Mouse (Mus musculus) liver, adult 2 months (tissue): ENCODE data around the gene Mdc1. TPM values are rescaled to one million over a fixed set of nuclear protein-coding genes. Genes with fewer than 3 reads are reported as not detected.

Experiments used
- DNase-seq: peaks from one replicate; pipeline ENCODE4 v3.0.0-alpha.2; 2011; ENCODE audit warnings: low read depth, low spot score; ENCODE audit errors: extremely low read depth
- H3K27ac ChIP-seq: fragments of 200-500 bp; replicated peaks from 2 replicates; pipeline ENCODE4 v1.5.1; 2012; ENCODE audit warnings: low read depth, mild to moderate bottlenecking, control low read depth, inconsistent platforms, low read length; ENCODE audit not compliant: insufficient read depth
- H3K27me3 ChIP-seq: fragments of 200-500 bp; 2 replicates; pipeline ENCODE4 v1.6.1; 2012; ENCODE audit warnings: mild to moderate bottlenecking, moderate library complexity, low read length, inconsistent platforms; ENCODE audit not compliant: control insufficient read depth, insufficient read depth
- H3K36me3 ChIP-seq: fragments of 200-500 bp; 2 replicates; pipeline ENCODE4 v1.6.1; 2012; ENCODE audit warnings: low read length, inconsistent platforms; ENCODE audit not compliant: control insufficient read depth, insufficient read depth
- H3K4me1 ChIP-seq: fragments of 200-500 bp; 2 replicates; pipeline ENCODE4 v1.6.1; 2011; ENCODE audit warnings: low read length; ENCODE audit not compliant: control insufficient read depth, insufficient read depth
- H3K4me3 ChIP-seq: fragments of 200-500 bp; 2 replicates; pipeline ENCODE4 v1.5.1; 2011; ENCODE audit warnings: low read depth, mild to moderate bottlenecking, control low read depth, low read length, moderate library complexity; ENCODE audit not compliant: insufficient read depth
- H3K79me2 ChIP-seq: fragments of 200-500 bp; 2 replicates; pipeline ENCODE4 v1.6.1; 2012; ENCODE audit warnings: inconsistent platforms, mild to moderate bottlenecking, low read length, moderate library complexity; ENCODE audit not compliant: control insufficient read depth, insufficient read depth
- H3K9ac ChIP-seq: fragments of 200-500 bp; 2 replicates; pipeline ENCODE4 v1.6.1; 2012; ENCODE audit warnings: low read depth, mild to moderate bottlenecking, control low read depth, inconsistent platforms, low read length
- CTCF ChIP-seq: fragments of 200-500 bp; IDR thresholded peaks from 2 replicates; pipeline ENCODE4 v1.5.1; 2011; ENCODE audit warnings: low read depth, low read length, control low read depth
- POLR2A ChIP-seq: fragments of 200-500 bp; IDR thresholded peaks from 2 replicates; pipeline ENCODE4 v1.6.1; 2011; ENCODE audit warnings: low read length, control low read depth; ENCODE audit not compliant: insufficient read depth; ENCODE audit errors: extremely low read depth
- WGBS: fragments of 180-500 bp; shearing (Covaris S2); methylation state at CpG from one replicate; pipeline ENCODE4 v1.1.7; 2018; 5-methylcytosine and 5-hydroxymethylcytosine counted together
- polyA plus RNA-seq: library from polyadenylated mRNA; depleted of rRNA; stranded (reverse); fragments of >200 nt; gene quantifications from 2 replicates; pipeline ENCODE4 v1.2.3, GENCODE M21; 2012; rRNA removed
- total RNA-seq: library from RNA; depleted of rRNA; stranded (reverse); fragments of >200 nt; gene quantifications from 2 replicates; pipeline ENCODE4 v1.2.3, GENCODE M21; 2014; rRNA removed

Gene Mdc1
- total and polyA plus RNA-seq, 2 experiments: 2.4 to 3.0 TPM

DNA sequence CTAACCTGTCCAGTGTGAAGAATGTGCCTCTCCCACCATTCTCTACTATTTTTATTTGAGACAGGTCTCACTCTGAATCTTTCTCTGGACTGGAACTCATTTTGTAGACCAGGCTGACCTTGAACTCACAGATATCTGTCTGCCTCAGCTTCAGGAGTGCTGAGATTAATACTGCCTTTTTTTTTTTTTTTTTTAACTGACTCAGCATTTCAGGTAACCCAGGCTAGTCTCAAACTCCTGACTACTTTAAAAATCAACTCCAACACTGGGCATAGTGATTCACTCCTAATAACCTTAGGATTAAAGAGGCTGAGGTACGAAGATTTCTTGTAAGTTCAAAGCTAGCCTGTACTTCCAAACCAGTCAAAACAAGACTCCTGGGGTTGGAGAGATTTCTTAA lies 64.3 kb downstream of the Mdc1 start:
- Histone ChIP-seq H3K79me2 (peaks cover 2% of the 10 kb centered on the region; the same call in 1 of the 2 replicates), H3K36me3 (peaks cover 7% of the 10 kb centered on the region), H3K9ac (no peak overlapping the region), H3K27ac (no peak overlapping the region), H3K4me3 (no peak overlapping the region), H3K4me1 (peaks cover 4% of the 10 kb centered on the region), H3K27me3 (no peaks in the 10 kb centered on the region)
- DNase-seq: no peak
- no peak for TF ChIP-seq POLR2A
- TF ChIP-seq CTCF: no peak
- 93% methylated on average over 1 of the region's 1 CpGs for WGBS

- no peaks in the 10 kb centered on the region for H3K79me2 ChIP-seq
- H3K4me1 ChIP-seq: peaks cover 4% of the 10 kb centered on the region
- TF ChIP-seq POLR2A: no peak
- TF ChIP-seq CTCF: 0 out of 2 replicates have a peak, but pooled peaks have one; percentile 4
- peaks cover 10% of the 10 kb centered on the region for H3K36me3 ChIP-seq
- H3K4me3 ChIP-seq: no peak overlapping the region
- H3K27me3 ChIP-seq: no peaks in the 10 kb centered on the region
- no peak for DNase-seq
- no peak overlapping the region for H3K27ac ChIP-seq
- 73% methylated on average over 2 of the region's 2 CpGs for WGBS
- H3K9ac ChIP-seq: no peak overlapping the region
Measured at GRCm38 (mm10) chr17:35907609-35908008, 66.3 kb downstream of the Mdc1 start.

Other genes with a start within 250 kb of the Mdc1 start
- not detected in 2 replicates for gene Sfta2, start 240.0 kb upstream of the Mdc1 start, total RNA-seq
- not detected in 2 replicates for gene Sfta2, start 240.0 kb upstream of the Mdc1 start, polyA plus RNA-seq
- gene Gm9573, start 214.9 kb upstream of the Mdc1 start, total RNA-seq: not detected in 2 replicates
- not detected in 2 replicates for gene Gm9573, start 214.9 kb upstream of the Mdc1 start, polyA plus RNA-seq
- gene Mucl3, start 197.8 kb upstream of the Mdc1 start, total RNA-seq: not detected in 2 replicates
- not detected in 2 replicates for gene Mucl3, start 197.8 kb upstream of the Mdc1 start, polyA plus RNA-seq
- 6.6 and 11.1 TPM in 2 replicates for gene Vars2, start 173.9 kb upstream of the Mdc1 start, total RNA-seq
- gene Vars2, start 173.9 kb upstream of the Mdc1 start, polyA plus RNA-seq: 22.6 and 29.6 TPM in 2 replicates
- gene Gtf2h4, start 167.8 kb upstream of the Mdc1 start, total RNA-seq: 16.4 and 17.4 TPM in 2 replicates
- gene Gtf2h4, start 167.8 kb upstream of the Mdc1 start, polyA plus RNA-seq: 24.8 and 29.8 TPM in 2 replicates
- gene Ddr1, start 136.9 kb upstream of the Mdc1 start, total RNA-seq: 0.55 and 1.4 TPM in 2 replicates
- gene Ddr1, start 136.9 kb upstream of the Mdc1 start, polyA plus RNA-seq: 0.98 and 1.5 TPM in 2 replicates
- gene Ier3, start 19.8 kb upstream of the Mdc1 start, total RNA-seq: 0.92 and 0.94 TPM in 2 replicates
- gene Ier3, start 19.8 kb upstream of the Mdc1 start, polyA plus RNA-seq: 0.91 and 1.6 TPM in 2 replicates
- 18.0 and 19.5 TPM in 2 replicates for gene Flot1, start 18.3 kb upstream of the Mdc1 start, total RNA-seq
- gene Flot1, start 18.3 kb upstream of the Mdc1 start, polyA plus RNA-seq: 19.6 and 26.7 TPM in 2 replicates
- 37.5 and 67.3 TPM in 2 replicates for gene Tubb5, start 3.2 kb upstream of the Mdc1 start, total RNA-seq
- gene Tubb5, start 3.2 kb upstream of the Mdc1 start, polyA plus RNA-seq: 56.4 and 62.2 TPM in 2 replicates
- gene Nrm, start 19.8 kb downstream of the Mdc1 start, total RNA-seq: 0.18 and 2.4 TPM in 2 replicates
- gene Nrm, start 19.8 kb downstream of the Mdc1 start, polyA plus RNA-seq: 1.4 and 2.4 TPM in 2 replicates
- 2.0 and 3.8 TPM in 2 replicates for gene Ppp1r18, start 24.1 kb downstream of the Mdc1 start, total RNA-seq
- 4.7 and 5.5 TPM in 2 replicates for gene Ppp1r18, start 24.1 kb downstream of the Mdc1 start, polyA plus RNA-seq
- 18.5 and 25.8 TPM in 2 replicates for gene Dhx16, start 38.3 kb downstream of the Mdc1 start, total RNA-seq
- gene Dhx16, start 38.3 kb downstream of the Mdc1 start, polyA plus RNA-seq: 41.4 and 52.2 TPM in 2 replicates
- gene 2310061I04Rik, start 55.9 kb downstream of the Mdc1 start, total RNA-seq: 4.9 and 7.0 TPM in 2 replicates
- gene 2310061I04Rik, start 55.9 kb downstream of the Mdc1 start, polyA plus RNA-seq: 35.3 and 37.4 TPM in 2 replicates
- gene Atat1, start 68.6 kb downstream of the Mdc1 start, total RNA-seq: 12.1 and 12.8 TPM in 2 replicates
- gene Atat1, start 68.6 kb downstream of the Mdc1 start, polyA plus RNA-seq: 37.4 and 47.5 TPM in 2 replicates
- 41.1 and 58.7 TPM in 2 replicates for gene Mrps18b, start 74.9 kb downstream of the Mdc1 start, total RNA-seq
- gene Mrps18b, start 74.9 kb downstream of the Mdc1 start, polyA plus RNA-seq: 89.5 and 106 TPM in 2 replicates
- gene Ppp1r10, start 74.9 kb downstream of the Mdc1 start, total RNA-seq: 14.6 and 14.7 TPM in 2 replicates
- gene Ppp1r10, start 74.9 kb downstream of the Mdc1 start, polyA plus RNA-seq: 15.8 and 30.0 TPM in 2 replicates
- gene Abcf1, start 128.2 kb downstream of the Mdc1 start, total RNA-seq: 24.1 and 24.6 TPM in 2 replicates
- gene Abcf1, start 128.2 kb downstream of the Mdc1 start, polyA plus RNA-seq: 41.1 and 43.2 TPM in 2 replicates
- 8.8 and 9.3 TPM in 2 replicates for gene Gnl1, start 138.3 kb downstream of the Mdc1 start, total RNA-seq
- gene Gnl1, start 138.3 kb downstream of the Mdc1 start, polyA plus RNA-seq: 8.4 and 8.9 TPM in 2 replicates
- gene Prr3, start 138.7 kb downstream of the Mdc1 start, total RNA-seq: 1.8 and 2.9 TPM in 2 replicates
- 5.0 and 8.3 TPM in 2 replicates for gene Prr3, start 138.7 kb downstream of the Mdc1 start, polyA plus RNA-seq
- 4.9 and 5.3 TPM in 2 replicates for gene H2-T24, start 179.0 kb downstream of the Mdc1 start, total RNA-seq
- 1.9 and 2.1 TPM in 2 replicates for gene H2-T24, start 179.0 kb downstream of the Mdc1 start, polyA plus RNA-seq
- gene H2-T23, start 191.3 kb downstream of the Mdc1 start, total RNA-seq: 291 and 323 TPM in 2 replicates
- gene H2-T23, start 191.3 kb downstream of the Mdc1 start, polyA plus RNA-seq: 423 and 492 TPM in 2 replicates
- 115 and 138 TPM in 2 replicates for gene H2-T22, start 201.2 kb downstream of the Mdc1 start, total RNA-seq
- 98.2 and 110 TPM in 2 replicates for gene H2-T22, start 201.2 kb downstream of the Mdc1 start, polyA plus RNA-seq
- gene Gm6034, start 201.4 kb downstream of the Mdc1 start, total RNA-seq: 0.09 TPM in 1 of 2 replicates, not detected in the other
- gene Gm6034, start 201.4 kb downstream of the Mdc1 start, polyA plus RNA-seq: 0.05 and 0.06 TPM in 2 replicates
- gene Gm11127, start 216.9 kb downstream of the Mdc1 start, total RNA-seq: 0.13 TPM in 1 of 2 replicates, not detected in the other
- 0.06 TPM in 1 of 2 replicates, not detected in the other for gene Gm11127, start 216.9 kb downstream of the Mdc1 start, polyA plus RNA-seq